Mouse (Mus musculus) embryonic fibroblast, embryonic 13.5 days (primary cell): ENCODE results near the gene Kmt2e. TPM values are rescaled to one million over a fixed set of nuclear protein-coding genes. Genes with fewer than 3 reads are reported as not detected.
"Not testable (repeated sequence)": the region's sequence is repeated elsewhere in the genome, so short reads cannot be mapped to it uniquely, and the experiment has no call there.

Source experiments
- H3K27ac ChIP-seq: 2 replicates; pipeline ENCODE4 v1.5.1; 2012; ENCODE audit warnings: low read length, control low read depth, inconsistent platforms; ENCODE audit not compliant: insufficient read depth
- H3K4me1 ChIP-seq: 2 replicates; pipeline ENCODE4 v1.6.1; 2011; ENCODE audit warnings: low read length; ENCODE audit not compliant: control insufficient read depth, insufficient read depth
- H3K4me3 ChIP-seq: 2 replicates; pipeline ENCODE4 v1.5.1; 2011; ENCODE audit warnings: mild to moderate bottlenecking, control low read depth, low read length; ENCODE audit not compliant: insufficient read depth
- CTCF ChIP-seq: IDR thresholded peaks from 2 replicates; pipeline ENCODE4 v1.5.1; 2011; ENCODE audit warnings: mild to moderate bottlenecking, control low read depth, low read length, moderate library complexity, borderline replicate concordance; ENCODE audit not compliant: insufficient read depth
- POLR2A ChIP-seq: IDR thresholded peaks from 2 replicates; pipeline ENCODE4 v1.6.1; 2011; ENCODE audit warnings: low read depth, mild to moderate bottlenecking, control low read depth, low read length, moderate library complexity
- polyA plus RNA-seq: library from polyadenylated mRNA; stranded (reverse); fragments of >200 nt; gene quantifications from 2 replicates; pipeline ENCODE4 v1.2.4, GENCODE M21; 2011; ENCODE audit warnings: low read depth; ENCODE audit not compliant: missing spikeins, insufficient read length

Kmt2e gene
- polyA plus RNA-seq, 1 experiment = 71.8 TPM

DNA sequence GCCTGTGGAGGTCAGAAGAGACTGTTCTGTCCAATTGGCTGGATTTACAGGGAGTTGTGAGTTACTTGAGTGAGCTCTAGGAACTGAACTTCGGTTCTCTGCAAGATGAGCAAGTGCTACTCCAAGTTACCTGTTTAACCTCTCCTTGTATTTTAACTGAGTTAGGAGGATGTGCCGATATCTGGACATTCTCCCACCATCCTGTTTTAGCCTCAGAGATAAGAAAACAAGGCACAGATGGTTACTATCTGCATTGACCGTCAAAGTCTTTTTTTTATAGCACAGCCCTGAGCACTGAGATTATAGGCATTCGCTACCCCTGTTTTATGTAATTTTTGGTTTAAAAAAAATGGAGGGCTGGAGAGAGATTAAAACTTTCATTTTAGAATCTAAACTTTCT lies 10.2 kb downstream of the Kmt2e start:
- no peak overlapping the region for H3K4me3 ChIP-seq
- H3K4me1 ChIP-seq = peaks cover 3% of the 10 kb centered on the region
- no peak overlapping the region for H3K27ac ChIP-seq
- no peak for TF ChIP-seq CTCF
- TF ChIP-seq POLR2A = no peak

DNA sequence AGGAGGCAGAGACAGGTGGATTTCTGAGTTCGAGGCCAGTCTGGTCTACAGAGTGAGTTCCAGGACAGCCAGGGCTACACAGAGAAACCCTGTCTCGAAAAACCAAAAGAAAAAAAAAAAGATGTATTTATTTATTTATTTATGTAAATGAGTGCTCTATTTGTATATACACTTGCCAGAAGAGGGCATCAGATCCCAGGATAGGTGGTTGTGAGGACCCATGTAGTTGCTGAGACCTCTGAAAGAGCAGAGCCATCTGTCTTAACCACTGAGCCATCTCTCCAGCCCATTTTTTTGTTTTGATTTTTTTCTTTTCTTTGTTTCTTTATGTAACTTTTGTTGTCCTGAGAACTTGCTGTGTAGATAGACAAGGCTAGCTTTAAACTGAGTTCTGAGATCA lies 19.3 kb downstream of the Kmt2e start:
- H3K27ac ChIP-seq, H3K4me1 ChIP-seq, H3K4me3 ChIP-seq: not testable (repeated sequence)

- Histone ChIP-seq H3K4me1 (no peaks in the 10 kb centered on the region; the same call in 1 of the 2 replicates), H3K27ac (peak overlapping the region; percentile 26; the same call in 1 of the 2 replicates), H3K4me3 (no peak overlapping the region)
- TF ChIP-seq CTCF (no peak), POLR2A (no peak)
These were observed 27.4 kb downstream of the Kmt2e start for GRCm38 (mm10) chr5:23461688-23462087.

DNA sequence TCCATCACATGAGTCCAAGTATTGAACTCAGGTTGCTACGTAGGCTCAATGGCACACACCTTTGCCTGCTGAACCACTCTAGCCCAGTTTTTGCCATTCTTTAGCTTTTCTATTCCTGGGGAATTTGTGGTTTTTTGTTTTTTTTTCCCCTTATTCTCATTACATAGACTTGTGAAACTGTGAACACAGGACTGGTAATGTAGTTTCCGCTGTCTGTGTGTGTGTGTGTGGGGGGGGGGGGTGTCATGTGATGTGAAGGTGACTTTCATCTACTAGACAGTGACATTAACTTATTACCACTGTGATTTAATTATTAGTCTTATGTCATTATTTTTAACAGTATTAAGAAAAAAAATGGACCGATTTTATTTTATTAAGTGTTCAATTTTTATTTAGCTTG lies 30.0 kb downstream of the Kmt2e start:
- TF ChIP-seq POLR2A (no peak), CTCF (no peak)
- Histone ChIP-seq H3K27ac (no peak overlapping the region), H3K4me3 (no peak overlapping the region), H3K4me1 (no peaks in the 10 kb centered on the region; the same call in 1 of the 2 replicates)

DNA sequence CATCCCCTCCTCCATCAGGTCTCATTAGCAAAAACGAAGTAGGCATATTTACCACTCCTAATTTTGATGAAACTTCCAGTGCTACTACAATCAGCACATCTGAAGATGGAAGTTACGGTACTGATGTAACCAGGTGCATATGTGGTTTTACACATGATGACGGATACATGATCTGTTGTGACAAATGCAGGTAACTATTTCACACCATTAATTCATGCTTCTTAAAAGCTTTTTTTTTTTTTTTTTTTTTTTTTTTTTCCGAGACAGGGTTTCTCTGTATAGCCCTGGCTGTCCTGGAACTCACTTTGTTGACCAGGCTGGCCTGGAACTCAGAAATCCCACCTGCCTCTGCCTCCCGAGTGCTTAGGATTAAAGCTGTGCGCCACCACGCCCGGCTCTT lies 30.5 kb downstream of the Kmt2e start:
- no peaks in the 10 kb centered on the region; the same call in 1 of the 2 replicates for H3K4me1 ChIP-seq
- no peak overlapping the region for H3K4me3 ChIP-seq
- TF ChIP-seq CTCF (no peak), POLR2A (no peak)
- no peak overlapping the region for H3K27ac ChIP-seq

GRCm38 (mm10) chr5:23466546-23466945 lies 32.3 kb downstream of the Kmt2e start:
- Histone ChIP-seq H3K27ac (no peak overlapping the region), H3K4me3 (no peak overlapping the region), H3K4me1 (no peaks in the 10 kb centered on the region)
- TF ChIP-seq POLR2A = no peak
- TF ChIP-seq CTCF = no peak

GRCm38 (mm10) chr5:23473098-23473873 lies 39.0 kb downstream of the Kmt2e start:
- no peak overlapping the region for H3K27ac ChIP-seq
- no peak for TF ChIP-seq POLR2A
- TF ChIP-seq CTCF = no peak
- no peaks in the 10 kb centered on the region for H3K4me1 ChIP-seq
- H3K4me3 ChIP-seq = no peak overlapping the region

- Histone ChIP-seq H3K4me1 (no peaks in the 10 kb centered on the region), H3K27ac (no peak overlapping the region), H3K4me3 (no peak overlapping the region)
- no peak for TF ChIP-seq POLR2A
- no peak for TF ChIP-seq CTCF
These were observed 49.6 kb downstream of the Kmt2e start for GRCm38 (mm10) chr5:23483811-23484210.

GRCm38 (mm10) chr5:23489231-23489630 lies 55.0 kb downstream of the Kmt2e start:
- H3K27ac ChIP-seq = peak overlapping the region; percentile 61; the same call in 1 of the 2 replicates
- no peak for TF ChIP-seq POLR2A
- H3K4me1 ChIP-seq = peaks cover 4% of the 10 kb centered on the region
- no peak overlapping the region for H3K4me3 ChIP-seq

DNA sequence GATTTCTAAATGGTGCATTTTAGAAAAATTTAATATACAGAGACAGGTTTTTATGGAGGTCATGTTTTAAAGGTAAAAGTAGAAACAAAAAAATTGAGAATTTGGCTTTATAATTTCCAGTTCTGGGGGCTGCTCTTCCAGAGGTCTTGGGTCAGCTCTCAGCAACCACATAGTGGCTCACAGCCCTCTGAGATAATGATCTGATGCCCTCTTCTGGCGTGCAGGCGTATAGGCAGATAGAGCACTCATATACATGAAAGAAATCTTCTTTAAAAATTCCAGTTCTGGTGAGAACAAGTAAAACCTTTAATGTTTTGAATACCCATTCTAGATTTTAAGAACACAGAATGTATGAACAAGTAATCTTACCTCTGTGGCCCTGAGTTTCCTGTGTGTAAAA lies 56.6 kb downstream of the Kmt2e start:
- Histone ChIP-seq H3K4me1 (peaks cover 4% of the 10 kb centered on the region), H3K27ac (no peak overlapping the region), H3K4me3 (no peak overlapping the region)
- TF ChIP-seq POLR2A = no peak
- peak; percentile 41; the same call in 1 of the 2 replicates for TF ChIP-seq CTCF
